Mouse (Mus musculus): Measurements from ENCODE around the gene Rag2. TPM values are rescaled to one million over a fixed set of nuclear protein-coding genes. Genes with fewer than 3 reads are reported as not detected.

The Rag2 gene
- total RNA-seq, 2 experiments from 2014 or later = not detected

DNA sequence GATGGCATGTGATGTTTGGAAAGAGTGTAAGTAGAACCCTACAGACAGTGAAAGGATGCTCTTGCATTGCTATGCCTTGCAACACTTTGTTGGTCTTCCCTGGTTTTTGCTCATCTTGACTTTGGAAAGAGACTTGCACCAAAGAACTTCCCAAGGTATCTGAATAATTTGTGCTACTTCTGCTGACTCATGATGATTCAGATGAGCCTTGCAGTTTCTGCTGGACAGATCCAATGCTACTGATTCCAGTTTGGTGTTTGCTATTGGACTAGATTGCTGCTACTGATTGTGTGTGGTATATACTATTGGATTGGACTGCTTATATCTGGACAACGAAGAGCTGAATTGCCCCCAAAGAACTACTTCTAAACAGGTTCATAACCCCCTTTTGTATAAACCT lies 21.4 kb upstream of the Rag2 start:
- no peak overlapping the region for H3K4me3 ChIP-seq
- no peak for TF ChIP-seq CTCF (conservative IDR thresholded peaks at IDR 0.05)
- H3K27ac ChIP-seq = no peak overlapping the region
- no peak for DNase-seq (ENCODE audit: low spot score in 2 of 2)

GRCm38 (mm10) chr2:101608232-101608894 lies 16.2 kb upstream of the Rag2 start:
- TF ChIP-seq CTCF (conservative IDR thresholded peaks at IDR 0.05) = no peak
- no peak for DNase-seq (ENCODE audit: low spot score in 2 of 2)
- no peak overlapping the region for H3K4me3 ChIP-seq
- no peak overlapping the region for H3K27ac ChIP-seq

DNA sequence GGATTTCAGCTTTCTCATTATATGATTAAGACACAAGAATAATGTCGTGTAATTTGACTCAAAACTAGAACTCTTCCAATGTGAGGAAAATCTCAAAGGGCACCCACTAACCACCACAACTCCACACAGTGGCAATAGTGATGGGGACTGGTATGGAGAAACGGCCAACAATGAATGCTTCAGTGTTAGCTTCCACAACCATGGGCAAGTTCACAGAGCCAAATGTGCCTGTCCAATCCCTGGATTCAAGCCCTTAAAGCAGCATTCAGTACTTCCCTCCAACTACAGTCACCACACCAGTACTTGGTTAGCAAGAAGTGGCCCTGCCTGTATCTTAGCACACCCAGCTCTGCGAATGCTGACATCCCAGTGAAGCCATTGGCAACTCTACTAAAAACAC lies 13.7 kb upstream of the Rag2 start:
- no peak for DNase-seq (ENCODE audit: low spot score in 2 of 2)
- H3K27ac ChIP-seq = peak overlapping the region; percentile 43; the same call in 1 of the 2 replicates
- no peak for TF ChIP-seq CTCF (conservative IDR thresholded peaks at IDR 0.05)
- no peak overlapping the region for H3K4me3 ChIP-seq

GRCm38 (mm10) chr2:101615464-101616305 lies 8.8 kb upstream of the Rag2 start:
- Histone ChIP-seq H3K27ac (no peak overlapping the region), H3K4me3 (no peak overlapping the region)
- no peak for DNase-seq (ENCODE audit: low spot score in 2 of 2)
- no peak for TF ChIP-seq CTCF (conservative IDR thresholded peaks at IDR 0.05)

DNA sequence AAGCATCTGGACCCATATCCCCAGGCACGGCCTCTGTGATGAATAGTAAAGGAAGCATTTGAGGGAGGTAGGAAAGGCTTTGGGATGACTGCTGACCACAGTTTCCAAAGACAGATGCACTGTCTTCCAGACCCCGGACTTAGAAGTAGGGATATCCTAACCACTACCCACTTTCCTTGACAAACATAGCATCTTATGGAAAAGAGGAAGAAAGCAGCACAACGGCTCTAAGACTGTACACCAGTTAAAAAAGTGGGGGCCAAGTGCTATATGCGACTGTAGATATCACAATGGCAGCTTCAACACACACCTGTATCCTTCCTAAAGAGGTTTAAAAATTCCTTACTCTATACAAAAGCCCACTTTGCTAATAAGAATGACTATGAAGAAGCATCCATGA lies 6.1 kb upstream of the Rag2 start:
- Histone ChIP-seq H3K4me3 (no peak overlapping the region), H3K27ac (no peak overlapping the region)
- DNase-seq (ENCODE audit: low spot score in 2 of 2) = no peak
- TF ChIP-seq CTCF (conservative IDR thresholded peaks at IDR 0.05) = no peak

GRCm38 (mm10) chr2:101620899-101621298 lies 3.6 kb upstream of the Rag2 start:
- Histone ChIP-seq H3K4me3 (no peak overlapping the region), H3K27ac (no peak overlapping the region)
- TF ChIP-seq CTCF (conservative IDR thresholded peaks at IDR 0.05) = no peak
- no peak for DNase-seq (ENCODE audit: low spot score in 2 of 2)

DNA sequence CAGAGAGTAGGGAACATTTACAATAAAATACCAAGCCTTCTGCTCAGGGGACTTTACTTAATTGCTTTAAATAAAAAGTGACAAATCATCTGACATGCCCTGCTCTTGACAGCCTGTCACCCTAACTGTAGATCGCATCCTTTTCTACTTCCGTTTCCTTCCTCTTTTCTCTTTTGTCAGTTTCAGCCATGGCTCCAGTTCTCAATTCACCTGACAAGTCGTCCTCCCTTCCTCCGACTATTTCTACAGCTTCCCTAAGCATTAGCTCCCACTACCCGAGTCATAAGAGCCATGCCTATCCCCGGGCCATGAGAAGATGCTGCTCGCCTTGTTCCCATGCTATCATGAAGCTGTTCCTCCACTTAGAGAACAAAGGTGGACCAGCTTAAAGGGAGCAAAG lies 2.9 kb upstream of the Rag2 start:
- Histone ChIP-seq H3K4me3 (no peak overlapping the region), H3K27ac (no peak overlapping the region)
- no peak for TF ChIP-seq CTCF (conservative IDR thresholded peaks at IDR 0.05)
- no peak for DNase-seq (ENCODE audit: low spot score in 2 of 2)

DNA sequence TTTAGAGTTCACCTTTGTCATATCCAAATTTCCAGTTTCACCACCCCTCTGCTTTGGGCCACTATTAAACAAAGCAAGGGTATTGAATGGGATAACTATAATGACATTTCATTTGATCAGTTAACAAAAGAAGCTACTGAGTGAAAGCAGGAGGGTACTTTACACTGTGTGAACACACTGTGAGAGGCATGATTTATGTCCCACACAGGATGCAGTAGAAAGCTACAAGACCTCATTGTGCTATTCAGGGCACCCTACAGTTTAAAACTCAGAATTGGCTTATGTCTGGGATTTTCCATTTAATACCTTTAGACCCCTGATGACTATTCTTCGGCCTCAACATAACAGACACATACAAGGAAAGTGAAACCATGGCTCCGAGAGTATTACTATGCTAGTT lies 1.5 kb upstream of the Rag2 start:
- H3K4me3 ChIP-seq = no peak overlapping the region
- DNase-seq (ENCODE audit: low spot score in 2 of 2) = no peak
- H3K27ac ChIP-seq = no peak overlapping the region

DNA sequence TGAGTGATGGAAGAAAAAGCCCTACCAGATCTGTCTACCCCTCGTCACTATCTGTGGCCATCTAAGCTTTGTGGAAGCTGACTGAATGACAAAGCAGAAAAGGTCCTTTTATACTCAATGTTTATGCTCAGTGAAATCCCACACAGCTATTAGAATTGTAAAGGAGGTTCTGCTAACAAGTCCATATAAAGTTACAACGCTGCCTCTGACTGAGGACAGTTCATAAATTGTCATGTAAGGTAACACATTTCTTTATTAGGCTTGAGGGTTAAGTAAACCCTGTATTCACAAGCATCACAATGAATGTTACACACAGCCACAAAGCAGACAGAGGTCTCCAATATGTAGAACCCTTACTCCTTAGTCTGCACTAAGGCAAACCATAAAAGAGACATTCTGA lies 507 bp upstream of the Rag2 start:
- no peak for DNase-seq (ENCODE audit: low spot score in 2 of 2)
- no peak for TF ChIP-seq CTCF (conservative IDR thresholded peaks at IDR 0.05)
- H3K4me3 ChIP-seq = no peak overlapping the region
- H3K27ac ChIP-seq = no peak overlapping the region

More for the DNA sequence above, 1.5 kb upstream of the Rag2 start:
- TF ChIP-seq CTCF (conservative IDR thresholded peaks at IDR 0.05) = no peak

GRCm38 (mm10) chr2:101627227-101627626 lies 2.7 kb downstream of the Rag2 start:
- H3K27ac ChIP-seq = no peak overlapping the region
- no peak for DNase-seq (ENCODE audit: low spot score in 2 of 2)
- no peak for TF ChIP-seq CTCF (conservative IDR thresholded peaks at IDR 0.05)
- no peak overlapping the region for H3K4me3 ChIP-seq

DNA sequence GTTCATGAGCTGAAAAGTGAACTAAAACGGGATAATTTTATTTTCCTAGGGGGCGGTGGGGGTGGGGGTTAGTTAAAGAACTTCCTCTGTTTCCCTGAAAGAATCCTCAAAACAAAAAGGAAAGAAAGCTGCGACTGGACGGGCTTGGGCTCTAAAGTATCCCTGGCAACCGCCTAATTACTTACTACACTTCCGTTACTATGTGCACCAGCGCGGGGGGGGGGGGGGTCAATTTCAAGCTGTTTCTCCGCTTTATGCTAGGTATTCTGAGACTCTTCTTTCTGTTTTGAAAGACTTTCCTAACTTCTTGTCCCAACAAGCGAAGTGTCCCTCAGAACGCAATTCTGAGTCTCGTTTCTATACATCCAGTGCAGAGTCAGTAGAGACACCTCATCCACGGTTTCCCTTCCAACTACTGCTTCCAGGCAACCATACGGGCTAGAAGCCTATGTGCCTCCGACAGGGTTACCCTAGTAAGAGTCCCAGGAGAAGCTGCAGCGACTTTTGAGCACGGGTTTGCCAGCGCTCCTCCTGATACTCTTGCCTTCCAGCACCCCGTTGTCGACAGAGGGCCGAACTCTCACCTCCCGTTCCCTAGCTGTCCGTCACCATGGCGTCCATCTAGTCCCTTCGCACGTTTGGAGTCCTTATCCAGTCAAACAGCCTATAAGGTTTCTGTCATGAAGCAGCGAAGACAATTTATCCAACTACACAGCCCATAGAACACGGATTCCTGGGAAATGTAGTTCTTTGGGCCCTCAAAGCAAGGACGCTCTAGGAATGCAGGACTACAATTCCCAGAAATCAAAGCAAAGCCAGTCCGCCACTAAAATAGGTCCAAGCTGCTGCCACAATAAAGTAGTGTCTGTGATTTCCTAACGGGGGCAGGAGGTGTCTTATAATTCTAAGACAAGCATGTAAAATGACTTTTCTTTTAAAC lies 4.0 kb downstream of the Rag2 start:
- TF ChIP-seq CTCF (conservative IDR thresholded peaks at IDR 0.05) = peak; percentile 45
- DNase-seq (ENCODE audit: low spot score in 2 of 2) = peak; percentile 87 to 95
- peak overlapping the region; percentile 84 for H3K4me3 ChIP-seq

GRCm38 (mm10) chr2:101638979-101639839 lies 14.7 kb downstream of the Rag2 start:
- Histone ChIP-seq H3K4me3 (no peak overlapping the region), H3K27ac (no peak overlapping the region)
- DNase-seq (ENCODE audit: low spot score in 2 of 2) = no peak
- no peak for TF ChIP-seq CTCF (conservative IDR thresholded peaks at IDR 0.05)

More for the DNA sequence above, 4.0 kb downstream of the Rag2 start:
- peak overlapping the region; percentile 96 for H3K27ac ChIP-seq

All from layer of hippocampus, adult 2 months (tissue).